Mouse (Mus musculus) T-cell, adult 2 months (primary cell): ENCODE results near the gene Zzz3.
A peak's percentile ranks its signal among the peaks of the same experiment; 100 is the strongest.
"Not testable (repeated sequence)": the region's sequence is repeated elsewhere in the genome, so short reads cannot be mapped to it uniquely, and the experiment has no call there.

Experiments used
- DNase-seq: peaks from one replicate; pipeline ENCODE4 v3.0.0; 2022; ENCODE audit warnings: low spot score

Zzz3 gene

GRCm38 (mm10) chr3:152401964-152402670, 6.8 kb downstream of the Zzz3 start:
- DNase-seq: no peak

- DNase-seq: no peak
These were observed 7.4 kb downstream of the Zzz3 start for GRCm38 (mm10) chr3:152402671-152403066.

- no peak for DNase-seq
These were observed 8.6 kb downstream of the Zzz3 start for GRCm38 (mm10) chr3:152403827-152404226.

- DNase-seq: no peak
These were observed 10.1 kb downstream of the Zzz3 start for GRCm38 (mm10) chr3:152405420-152405819.

- DNase-seq: no peak
These were observed 10.8 kb downstream of the Zzz3 start for GRCm38 (mm10) chr3:152405978-152406640.

- DNase-seq: no peak
These were observed 15.8 kb downstream of the Zzz3 start for GRCm38 (mm10) chr3:152410980-152411551.

GRCm38 (mm10) chr3:152412362-152412761, 17.1 kb downstream of the Zzz3 start:
- no peak for DNase-seq

- DNase-seq: no peak
These were observed 33.7 kb downstream of the Zzz3 start for GRCm38 (mm10) chr3:152428925-152429324.

GRCm38 (mm10) chr3:152432677-152433076, 37.4 kb downstream of the Zzz3 start:
- peak; percentile 29 for DNase-seq

GRCm38 (mm10) chr3:152435590-152435989, 40.3 kb downstream of the Zzz3 start:
- DNase-seq: no peak

GRCm38 (mm10) chr3:152438068-152438467, 42.8 kb downstream of the Zzz3 start:
- no peak for DNase-seq

- DNase-seq: peak; percentile 10
These were observed 47.5 kb downstream of the Zzz3 start for GRCm38 (mm10) chr3:152442795-152443194.

GRCm38 (mm10) chr3:152444114-152444513, 48.8 kb downstream of the Zzz3 start:
- DNase-seq: no peak

- no peak for DNase-seq
These were observed 51.7 kb downstream of the Zzz3 start for GRCm38 (mm10) chr3:152446966-152447365.

- DNase-seq: no peak
These were observed 57.9 kb downstream of the Zzz3 start for GRCm38 (mm10) chr3:152453163-152453562.

- DNase-seq: no peak
These were observed 62.2 kb downstream of the Zzz3 start for GRCm38 (mm10) chr3:152457308-152458035.

- not testable (repeated sequence) for DNase-seq
These were observed 63.6 kb downstream of the Zzz3 start for GRCm38 (mm10) chr3:152458875-152459274.

- DNase-seq: no peak
These were observed 65.5 kb downstream of the Zzz3 start for GRCm38 (mm10) chr3:152460802-152461201.

GRCm38 (mm10) chr3:152462038-152462547, 66.8 kb downstream of the Zzz3 start:
- DNase-seq: no peak

- no peak for DNase-seq
These were observed 67.6 kb downstream of the Zzz3 start for GRCm38 (mm10) chr3:152462900-152463299.

GRCm38 (mm10) chr3:152464462-152464861, 69.2 kb downstream of the Zzz3 start:
- no peak for DNase-seq

GRCm38 (mm10) chr3:152465338-152465737, 70.1 kb downstream of the Zzz3 start:
- no peak for DNase-seq
